Mouse (Mus musculus) thymus, postnatal 36 days (tissue): ENCODE data around the gene 1700012B07Rik.

Source experiments
- DNase-seq, 2 experiments: peaks; one replicate each; pipeline ENCODE4 v3.0.0; 2022; ENCODE audit warnings: mixed read lengths in 2 of 2

Gene 1700012B07Rik

GRCm38 (mm10) chr11:109745210-109745609, 82.6 kb downstream of the 1700012B07Rik start:
- no peak for DNase-seq

DNA sequence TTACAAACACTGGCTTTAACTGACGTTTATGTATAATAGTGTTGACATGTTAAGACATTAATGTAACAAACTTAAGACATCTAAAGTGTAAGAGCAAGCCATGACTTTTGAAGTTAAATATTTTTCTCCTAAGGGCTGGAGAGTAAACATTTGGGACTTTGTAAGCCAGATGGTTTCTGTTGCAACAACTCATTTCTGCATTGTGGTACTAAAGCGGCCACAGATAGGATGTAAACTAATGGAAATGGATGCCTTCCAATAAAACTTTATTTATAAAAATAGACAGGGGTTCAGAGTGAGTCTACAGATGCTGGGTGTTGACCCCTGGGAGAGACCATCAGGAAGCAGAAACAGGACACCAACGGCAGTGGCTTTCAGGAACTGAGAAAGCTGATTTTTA, 89.9 kb downstream of the 1700012B07Rik start:
- no peak for DNase-seq
